Mouse (Mus musculus) liver, embryonic 11.5 days (tissue): ENCODE results near the gene Fam210b. TPM values are rescaled to one million over a fixed set of nuclear protein-coding genes. Genes with fewer than 3 reads are reported as not detected.
A peak's percentile ranks its signal among the peaks of the same experiment; 100 is the strongest.

Source experiments
- ATAC-seq: fragments of 200-750 bp; cut with Nextera tagmentation; replicated peaks from 2 replicates; pipeline ENCODE4 v1.8.0; 2017; ENCODE audit warnings: moderate number of reproducible peaks, mild to moderate bottlenecking, moderate TSS enrichment, moderate library complexity; ENCODE audit not compliant: low FRiP score
- DNase-seq: peaks from one replicate; pipeline ENCODE4 v3.0.0-alpha.2; 2017; ENCODE audit warnings: low spot score
- H3K27ac ChIP-seq: fragments of 300-500 bp; sonication (generic); 2 replicates; pipeline ENCODE4 v1.5.1; 2014; ENCODE audit warnings: mild to moderate bottlenecking, low read depth, low read length, control low read depth
- H3K27me3 ChIP-seq: fragments of 300-500 bp; sonication (generic); replicated peaks from 2 replicates; pipeline ENCODE4 v1.6.1; 2014; ENCODE audit warnings: low read length, mixed read lengths; ENCODE audit not compliant: control insufficient read depth, insufficient read depth
- H3K36me3 ChIP-seq: fragments of 300-500 bp; sonication (generic); 2 replicates; pipeline ENCODE4 v1.6.1; 2014; ENCODE audit warnings: mild to moderate bottlenecking, low read length, moderate library complexity, mixed read lengths; ENCODE audit not compliant: control insufficient read depth, insufficient read depth
- H3K4me1 ChIP-seq: fragments of 300-500 bp; sonication (generic); replicated peaks from 2 replicates; pipeline ENCODE4 v1.6.1; 2014; ENCODE audit warnings: low read length, mixed read lengths; ENCODE audit not compliant: control insufficient read depth, insufficient read depth
- H3K4me2 ChIP-seq: fragments of 300-500 bp; sonication (generic); 2 replicates; pipeline ENCODE4 v1.6.1; 2014; ENCODE audit warnings: mild to moderate bottlenecking, control low read depth, moderate library complexity
- H3K4me3 ChIP-seq: fragments of 300-500 bp; sonication (generic); 2 replicates; pipeline ENCODE4 v1.5.1; 2014; ENCODE audit warnings: low read depth, low read length, control low read depth
- H3K9ac ChIP-seq: fragments of 300-500 bp; sonication (generic); 2 replicates; pipeline ENCODE4 v1.6.1; 2014; ENCODE audit warnings: low read depth, low read length, control low read depth
- H3K9me3 ChIP-seq: fragments of 300-500 bp; sonication (generic); 2 replicates; pipeline ENCODE4 v1.6.1; 2016; ENCODE audit warnings: low read length, inconsistent platforms, mixed read lengths; ENCODE audit not compliant: control insufficient read depth
- WGBS: fragments of 180-500 bp; shearing (Covaris S2); extraction: QIAGEN DNeasy Blood & Tissue Kit; methylation state at CpG from one replicate; pipeline ENCODE4 v1.1.7; 2014; 5-methylcytosine and 5-hydroxymethylcytosine counted together
- polyA plus RNA-seq: library from polyadenylated mRNA; unstranded; fragments of >200 nt; fragmentation: Nextera tagmentation; extraction: Ambion mirVana; gene quantifications from 2 replicates; pipeline ENCODE4 v1.2.1, GENCODE M21; 2014

Gene Fam210b
- polyA plus RNA-seq, 1 experiment from 2014 or later, result 56.2 TPM

- Histone ChIP-seq H3K27me3 (no peaks in the 10 kb centered on the region), H3K4me2 (peak overlapping the region; percentile 91), H3K27ac (peak overlapping the region; percentile 98), H3K4me1 (peaks cover 56% of the 10 kb centered on the region), H3K9me3 (no peaks in the 10 kb centered on the region), H3K36me3 (no peaks in the 10 kb centered on the region), H3K9ac (peak overlapping the region; percentile 93), H3K4me3 (peak overlapping the region; percentile 92)
- DNase-seq (no peak), ATAC-seq (no peak)
- 7% methylated on average over 31 of the region's 31 CpGs for WGBS
These were observed 917 bp downstream of the Fam210b start for GRCm38 (mm10) chr2:172346034-172346929.

GRCm38 (mm10) chr2:172346933-172347611, 1.7 kb downstream of the Fam210b start:
- Histone ChIP-seq H3K4me1 (peaks cover 57% of the 10 kb centered on the region), H3K27ac (peak overlapping the region; percentile 98), H3K4me3 (peak overlapping the region; percentile 92), H3K9ac (peak overlapping the region; percentile 93), H3K36me3 (no peaks in the 10 kb centered on the region), H3K4me2 (peak overlapping the region; percentile 91), H3K27me3 (no peaks in the 10 kb centered on the region), H3K9me3 (no peaks in the 10 kb centered on the region)
- ATAC-seq (peak; percentile 66), DNase-seq (no peak)
- 53% methylated on average over 8 of the region's 8 CpGs for WGBS

GRCm38 (mm10) chr2:172348297-172348950, 3.1 kb downstream of the Fam210b start:
- peaks cover 4% of the 10 kb centered on the region; the same call in 1 of the 2 replicates for H3K36me3 ChIP-seq
- H3K9ac ChIP-seq, result peak overlapping the region; percentile 93
- H3K4me3 ChIP-seq, result peak overlapping the region; percentile 92
- peak; percentile 73 for ATAC-seq
- WGBS, result 11% methylated on average over 3 of the region's 3 CpGs
- no peak for DNase-seq
- H3K4me2 ChIP-seq, result peak overlapping the region; percentile 91
- peak overlapping the region; percentile 98 for H3K27ac ChIP-seq
- H3K9me3 ChIP-seq, result no peaks in the 10 kb centered on the region
- H3K27me3 ChIP-seq, result no peaks in the 10 kb centered on the region
- peaks cover 57% of the 10 kb centered on the region for H3K4me1 ChIP-seq

GRCm38 (mm10) chr2:172349776-172350175, 4.4 kb downstream of the Fam210b start:
- H3K9ac ChIP-seq, result no peak overlapping the region
- H3K4me2 ChIP-seq, result peak overlapping the region; percentile 91

GRCm38 (mm10) chr2:172350773-172351172, 5.4 kb downstream of the Fam210b start:
- no peak for ATAC-seq
- H3K9ac ChIP-seq, result no peak overlapping the region
- H3K36me3 ChIP-seq, result peaks cover 12% of the 10 kb centered on the region
- WGBS, result 65% methylated on average over 8 of the region's 8 CpGs
- H3K4me1 ChIP-seq, result peaks cover 50% of the 10 kb centered on the region
- H3K27ac ChIP-seq, result no peak overlapping the region
- H3K4me3 ChIP-seq, result no peak overlapping the region
- DNase-seq, result no peak
- H3K9me3 ChIP-seq, result no peaks in the 10 kb centered on the region
- H3K27me3 ChIP-seq, result no peaks in the 10 kb centered on the region
- peak overlapping the region; percentile 91 for H3K4me2 ChIP-seq

More at GRCm38 (mm10) chr2:172349776-172350175, 4.4 kb downstream of the Fam210b start:
- DNase-seq, result no peak
- Histone ChIP-seq H3K36me3 (peaks cover 7% of the 10 kb centered on the region; the same call in 1 of the 2 replicates), H3K27ac (0 out of 2 replicates have a peak overlapping the region, but pooled peaks have one; percentile 38), H3K27me3 (no peaks in the 10 kb centered on the region), H3K4me1 (peaks cover 53% of the 10 kb centered on the region), H3K4me3 (peak overlapping the region; percentile 7; the same call in 1 of the 2 replicates), H3K9me3 (no peaks in the 10 kb centered on the region)
- ATAC-seq, result no peak
- WGBS, result 67% methylated on average over 14 of the region's 14 CpGs

- no peaks in the 10 kb centered on the region for H3K27me3 ChIP-seq
- H3K9ac ChIP-seq, result no peak overlapping the region
- peaks cover 31% of the 10 kb centered on the region for H3K4me1 ChIP-seq
- H3K4me3 ChIP-seq, result no peak overlapping the region
- DNase-seq, result no peak
- no peak for ATAC-seq
- H3K4me2 ChIP-seq, result no peak overlapping the region
- no peaks in the 10 kb centered on the region for H3K9me3 ChIP-seq
- H3K36me3 ChIP-seq, result peaks cover 34% of the 10 kb centered on the region
- 89% methylated on average over 9 of the region's 9 CpGs for WGBS
- H3K27ac ChIP-seq, result no peak overlapping the region
These were observed 7.9 kb downstream of the Fam210b start for GRCm38 (mm10) chr2:172353218-172353617.

- Histone ChIP-seq H3K9ac (no peak overlapping the region), H3K27ac (no peak overlapping the region), H3K9me3 (no peaks in the 10 kb centered on the region), H3K4me2 (no peak overlapping the region), H3K4me3 (no peak overlapping the region), H3K4me1 (peaks cover 17% of the 10 kb centered on the region), H3K36me3 (peaks cover 49% of the 10 kb centered on the region), H3K27me3 (no peaks in the 10 kb centered on the region)
- DNase-seq, result no peak
- ATAC-seq, result no peak
- 90% methylated on average over 9 of the region's 9 CpGs for WGBS
These were observed 9.4 kb downstream of the Fam210b start for GRCm38 (mm10) chr2:172354761-172355160.

- Histone ChIP-seq H3K9me3 (no peaks in the 10 kb centered on the region), H3K4me1 (peaks cover 6% of the 10 kb centered on the region), H3K27ac (no peak overlapping the region), H3K9ac (no peak overlapping the region), H3K27me3 (no peaks in the 10 kb centered on the region), H3K4me2 (no peak overlapping the region), H3K36me3 (peaks cover 57% of the 10 kb centered on the region), H3K4me3 (no peak overlapping the region)
- 89% methylated on average over 5 of the region's 5 CpGs for WGBS
- DNase-seq, result no peak
- no peak for ATAC-seq
These were observed 10.5 kb downstream of the Fam210b start for GRCm38 (mm10) chr2:172355833-172356232.
